Mouse (Mus musculus) spleen, adult 2 months (tissue): ENCODE measurements at regions not wholly inside any gene's neighbourhood (a gene's known extent, or its start where the extent isn't known, plus 50 kb on each side); places are given as distances from the start of the nearest gene placed in this dataset.

Experiments used
- CTCF ChIP-seq: fragments of 200-500 bp; IDR thresholded peaks from 2 replicates; pipeline ENCODE4 v1.5.1; 2011; ENCODE audit warnings: mild to moderate bottlenecking, inconsistent platforms; ENCODE audit not compliant: insufficient read depth, insufficient read length, insufficient replicate concordance; ENCODE audit errors: extremely low read depth
- POLR2A ChIP-seq: fragments of 200-500 bp; IDR thresholded peaks from 2 replicates; pipeline ENCODE4 v1.6.1; 2011; ENCODE audit warnings: low read depth, low read length, inconsistent platforms

DNA sequence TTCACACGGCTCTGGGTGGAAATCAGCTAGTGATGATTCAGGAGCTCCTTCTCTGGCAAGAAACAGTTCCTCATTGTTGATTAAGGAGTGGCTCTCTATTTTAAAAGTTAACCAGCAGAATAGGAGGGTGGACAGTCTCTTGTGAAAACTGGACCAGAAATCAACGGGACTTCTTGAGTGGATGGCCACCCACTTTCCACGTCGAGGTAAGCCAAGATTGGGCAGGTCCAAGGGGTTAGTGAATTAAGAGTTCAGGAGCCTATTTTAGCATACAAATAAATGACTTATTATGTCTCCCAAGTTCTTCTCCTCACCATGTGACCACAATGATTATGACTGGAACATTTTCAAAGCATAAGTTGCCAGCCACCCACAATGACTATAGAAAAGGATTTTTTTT is 77.7 kb upstream of the Dkk2 start:
- TF ChIP-seq CTCF (no peak), POLR2A (no peak)
